Mouse (Mus musculus): ENCODE measurements around the gene Lipe. TPM values are rescaled to one million over a fixed set of nuclear protein-coding genes. Genes with fewer than 3 reads are reported as not detected.
A peak's percentile ranks its signal among the peaks of the same experiment; 100 is the strongest.

Lipe gene
- total RNA-seq, 2 experiments from 2014 or later = 6.2 to 10.7 TPM

GRCm38 (mm10) chr7:25388916-25389315 lies 9.6 kb downstream of the Lipe start:
- no peak for ATAC-seq (replicated peaks; ENCODE audit: poor library complexity, severe bottlenecking)

- ATAC-seq (replicated peaks; ENCODE audit: poor library complexity, severe bottlenecking) = no peak
These were observed 10.6 kb downstream of the Lipe start for GRCm38 (mm10) chr7:25387811-25388440.

- ATAC-seq (replicated peaks; ENCODE audit: poor library complexity, severe bottlenecking) = peak; percentile 74
These were observed 12.5 kb downstream of the Lipe start for GRCm38 (mm10) chr7:25385850-25386555.

GRCm38 (mm10) chr7:25385259-25385658 lies 13.3 kb downstream of the Lipe start:
- ATAC-seq (replicated peaks; ENCODE audit: poor library complexity, severe bottlenecking) = no peak; the same call in 1 of the 2 replicates

GRCm38 (mm10) chr7:25384818-25385217 lies 13.7 kb downstream of the Lipe start:
- ATAC-seq (replicated peaks; ENCODE audit: poor library complexity, severe bottlenecking) = peak; percentile 79

GRCm38 (mm10) chr7:25384318-25384717 lies 14.2 kb downstream of the Lipe start:
- ATAC-seq (replicated peaks; ENCODE audit: poor library complexity, severe bottlenecking) = no peak

- no peak for ATAC-seq (replicated peaks; ENCODE audit: poor library complexity, severe bottlenecking)
These were observed 14.6 kb downstream of the Lipe start for GRCm38 (mm10) chr7:25383891-25384290.

GRCm38 (mm10) chr7:25383385-25383784 lies 15.1 kb downstream of the Lipe start:
- no peak for ATAC-seq (replicated peaks; ENCODE audit: poor library complexity, severe bottlenecking)

GRCm38 (mm10) chr7:25382541-25382940 lies 16.0 kb downstream of the Lipe start:
- ATAC-seq (replicated peaks; ENCODE audit: poor library complexity, severe bottlenecking) = no peak

- no peak for ATAC-seq (replicated peaks; ENCODE audit: poor library complexity, severe bottlenecking)
These were observed 17.2 kb downstream of the Lipe start for GRCm38 (mm10) chr7:25381284-25381680.

GRCm38 (mm10) chr7:25380392-25381283 lies 17.9 kb downstream of the Lipe start:
- no peak for ATAC-seq (replicated peaks; ENCODE audit: poor library complexity, severe bottlenecking)

- ATAC-seq (replicated peaks; ENCODE audit: poor library complexity, severe bottlenecking) = peak; percentile 71
These were observed 18.8 kb downstream of the Lipe start for GRCm38 (mm10) chr7:25379551-25380351.

GRCm38 (mm10) chr7:25378181-25379100 lies 20.1 kb downstream of the Lipe start:
- ATAC-seq (replicated peaks; ENCODE audit: poor library complexity, severe bottlenecking) = no peak

- no peak for ATAC-seq (replicated peaks; ENCODE audit: poor library complexity, severe bottlenecking)
These were observed 21.3 kb downstream of the Lipe start for GRCm38 (mm10) chr7:25377100-25377700.

GRCm38 (mm10) chr7:25376556-25376955 lies 22.0 kb downstream of the Lipe start:
- ATAC-seq (replicated peaks; ENCODE audit: poor library complexity, severe bottlenecking) = no peak

GRCm38 (mm10) chr7:25372441-25372840 lies 26.1 kb downstream of the Lipe start:
- ATAC-seq (replicated peaks; ENCODE audit: poor library complexity, severe bottlenecking) = peak; percentile 83

GRCm38 (mm10) chr7:25369058-25369749 lies 29.3 kb downstream of the Lipe start, which contains the start of gene Cnfn:
Gene Cnfn (minus strand): TSS chr7:25369724.
- no peak for ATAC-seq (replicated peaks; ENCODE audit: poor library complexity, severe bottlenecking)

- ATAC-seq (replicated peaks; ENCODE audit: poor library complexity, severe bottlenecking) = no peak
These were observed 30.2 kb downstream of the Lipe start for GRCm38 (mm10) chr7:25368333-25368732.

All from granulocyte monocyte progenitor cell, adult 5-6 weeks (primary cell).